Mouse (Mus musculus) intestine, embryonic 14.5 days (tissue): ENCODE measurements around the gene Mrps26. TPM values are rescaled to one million over a fixed set of nuclear protein-coding genes. Genes with fewer than 3 reads are reported as not detected.

ENCODE experiments used
- ATAC-seq: fragments of 200-750 bp; cut with Nextera tagmentation; replicated peaks from 2 replicates; pipeline ENCODE4 v1.8.0; 2017; ENCODE audit warnings: low read depth, moderate number of reproducible peaks, moderate TSS enrichment, moderate library complexity; ENCODE audit not compliant: low FRiP score, low TSS enrichment
- DNase-seq: peaks from one replicate; pipeline ENCODE4 v3.0.0-alpha.2; 2018; ENCODE audit warnings: low spot score
- H3K27ac ChIP-seq: fragments of 300-500 bp; sonication (generic); 2 replicates; pipeline ENCODE4 v1.5.1; 2014; ENCODE audit warnings: low read depth, mild to moderate bottlenecking, control low read depth
- H3K27me3 ChIP-seq: fragments of 300-500 bp; sonication (generic); replicated peaks from 2 replicates; pipeline ENCODE4 v1.6.1; 2014; ENCODE audit warnings: low read length, control low read depth; ENCODE audit not compliant: control insufficient read depth, insufficient read depth
- H3K36me3 ChIP-seq: fragments of 300-500 bp; sonication (generic); 2 replicates; pipeline ENCODE4 v1.6.1; 2014; ENCODE audit warnings: low read length, control low read depth; ENCODE audit not compliant: control insufficient read depth, insufficient read depth
- H3K4me1 ChIP-seq: fragments of 300-500 bp; sonication (generic); replicated peaks from 2 replicates; pipeline ENCODE4 v1.6.1; 2014; ENCODE audit warnings: low read length, control low read depth, mixed read lengths; ENCODE audit not compliant: control insufficient read depth, insufficient read depth
- H3K4me2 ChIP-seq: fragments of 300-500 bp; sonication (generic); 2 replicates; pipeline ENCODE4 v1.6.1; 2014; ENCODE audit warnings: low read length
- H3K4me3 ChIP-seq: fragments of 300-500 bp; sonication (generic); 2 replicates; pipeline ENCODE4 v1.5.1; 2014; ENCODE audit warnings: low read depth, low read length, control low read depth, mixed read lengths
- H3K9ac ChIP-seq: fragments of 300-500 bp; sonication (generic); 2 replicates; pipeline ENCODE4 v1.6.1; 2014; ENCODE audit warnings: mild to moderate bottlenecking, low read length
- H3K9me3 ChIP-seq: fragments of 300-500 bp; sonication (generic); 2 replicates; pipeline ENCODE4 v1.6.1; 2016; ENCODE audit warnings: low read length, control low read depth; ENCODE audit not compliant: control insufficient read depth
- WGBS: fragments of 180-500 bp; shearing (Covaris S2); extraction: QIAGEN DNeasy Blood & Tissue Kit; methylation state at CpG from one replicate; pipeline ENCODE4 v1.1.7; 2014; 5-methylcytosine and 5-hydroxymethylcytosine counted together
- polyA plus RNA-seq: library from polyadenylated mRNA; unstranded; fragments of >200 nt; fragmentation: Nextera tagmentation; extraction: Ambion mirVana; gene quantifications from 2 replicates; pipeline ENCODE4 v1.2.1, GENCODE M21; 2014

Mrps26 gene
- polyA plus RNA-seq, 1 experiment from 2014 or later: 97.4 TPM

DNA sequence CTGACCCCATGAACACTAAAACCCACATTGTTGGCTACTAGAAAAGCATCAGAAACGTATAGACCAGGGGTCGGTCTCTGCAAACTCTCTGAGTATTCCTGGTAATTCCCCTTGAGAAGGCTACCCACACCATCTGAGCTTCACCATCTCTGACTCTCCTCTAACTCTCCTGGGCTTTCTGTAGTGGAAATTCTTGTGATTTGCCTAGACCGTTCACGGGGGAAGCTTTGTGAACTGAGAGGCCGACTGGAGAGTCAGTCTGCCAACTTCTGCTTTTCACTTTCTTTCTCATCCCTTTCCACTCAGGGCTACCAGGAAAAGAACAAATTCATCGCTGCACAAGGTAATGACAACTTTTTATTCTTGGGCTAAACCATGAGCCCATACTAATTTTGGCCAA, 28.5 kb upstream of the Mrps26 start:
- no peaks in the 10 kb centered on the region for H3K4me1 ChIP-seq

GRCm38 (mm10) chr2:130536890-130537289, 26.7 kb upstream of the Mrps26 start:
- Histone ChIP-seq H3K9ac (no peak overlapping the region), H3K4me2 (no peak overlapping the region), H3K36me3 (peaks cover 73% of the 10 kb centered on the region), H3K4me3 (no peak overlapping the region), H3K27ac (no peak overlapping the region), H3K27me3 (no peaks in the 10 kb centered on the region), H3K4me1 (no peaks in the 10 kb centered on the region), H3K9me3 (no peaks in the 10 kb centered on the region)
- no peak for DNase-seq
- no peak for ATAC-seq
- 81% methylated on average over 3 of the region's 3 CpGs for WGBS

More for the DNA sequence above, 28.5 kb upstream of the Mrps26 start:
- H3K27me3 ChIP-seq: no peaks in the 10 kb centered on the region
- ATAC-seq (no peak), DNase-seq (no peak)
- no peak overlapping the region for H3K9ac ChIP-seq
- H3K9me3 ChIP-seq: no peaks in the 10 kb centered on the region
- 97% methylated on average over 6 of the region's 6 CpGs for WGBS
- H3K4me2 ChIP-seq: no peak overlapping the region
- peaks cover 65% of the 10 kb centered on the region for H3K36me3 ChIP-seq
- no peak overlapping the region for H3K27ac ChIP-seq
- H3K4me3 ChIP-seq: no peak overlapping the region

- H3K4me3 ChIP-seq: no peak overlapping the region
- ATAC-seq: no peak
- H3K4me2 ChIP-seq: no peak overlapping the region
- H3K9me3 ChIP-seq: no peaks in the 10 kb centered on the region
- H3K27me3 ChIP-seq: no peaks in the 10 kb centered on the region
- H3K27ac ChIP-seq: no peak overlapping the region
- H3K36me3 ChIP-seq: peaks cover 76% of the 10 kb centered on the region
- DNase-seq: no peak
- 91% methylated on average over 8 of the region's 8 CpGs for WGBS
- no peak overlapping the region for H3K9ac ChIP-seq
- no peaks in the 10 kb centered on the region for H3K4me1 ChIP-seq
These were observed 24.5 kb upstream of the Mrps26 start for GRCm38 (mm10) chr2:130538876-130539546.

DNA sequence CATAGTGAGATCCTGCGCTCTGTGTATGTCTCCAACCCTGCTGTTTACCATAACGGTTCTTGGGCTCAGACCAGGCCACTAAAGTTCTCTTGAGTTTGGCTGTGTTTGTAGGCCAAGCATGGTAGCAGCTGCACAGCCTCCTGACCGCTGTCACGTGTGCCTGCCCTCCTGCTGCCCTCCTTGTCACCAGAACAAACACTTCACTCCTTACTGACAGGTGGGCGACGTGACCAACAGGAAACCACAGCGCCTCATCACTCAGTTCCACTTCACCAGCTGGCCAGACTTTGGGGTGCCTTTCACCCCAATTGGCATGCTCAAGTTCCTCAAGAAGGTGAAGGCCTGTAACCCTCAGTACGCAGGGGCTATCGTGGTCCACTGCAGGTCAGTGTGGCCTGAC, 23.3 kb upstream of the Mrps26 start:
- Histone ChIP-seq H3K9ac (no peak overlapping the region), H3K4me1 (no peaks in the 10 kb centered on the region), H3K4me3 (no peak overlapping the region), H3K27ac (no peak overlapping the region), H3K9me3 (no peaks in the 10 kb centered on the region), H3K27me3 (no peaks in the 10 kb centered on the region), H3K4me2 (no peak overlapping the region), H3K36me3 (peaks cover 76% of the 10 kb centered on the region)
- DNase-seq (no peak), ATAC-seq (no peak)
- WGBS: 92% methylated on average over 9 of the region's 9 CpGs

DNA sequence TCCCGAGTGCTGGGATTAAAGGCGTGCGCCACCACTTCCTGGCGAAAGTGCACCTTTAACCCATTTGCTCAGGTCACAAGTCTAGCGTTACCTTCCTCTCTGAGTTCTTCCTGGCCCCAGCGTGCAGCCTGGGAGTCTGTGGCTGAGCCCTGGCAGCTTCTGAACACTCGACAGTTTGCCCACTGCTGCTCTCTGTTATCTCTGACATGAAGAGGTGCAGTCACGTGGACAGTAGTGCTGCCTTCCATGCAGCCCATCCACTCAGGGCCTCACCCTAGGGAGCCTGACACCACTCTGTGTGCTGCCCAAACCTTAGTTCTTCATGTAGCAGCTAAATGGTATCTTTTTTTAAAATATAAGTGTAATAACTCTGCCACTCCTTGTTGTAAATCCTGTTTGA, 16.6 kb upstream of the Mrps26 start:
- DNase-seq (no peak), ATAC-seq (no peak)
- Histone ChIP-seq H3K27ac (no peak overlapping the region), H3K4me3 (no peak overlapping the region), H3K9ac (no peak overlapping the region), H3K4me1 (no peaks in the 10 kb centered on the region), H3K9me3 (no peaks in the 10 kb centered on the region), H3K36me3 (peaks cover 93% of the 10 kb centered on the region), H3K4me2 (no peak overlapping the region), H3K27me3 (no peaks in the 10 kb centered on the region)
- WGBS: 87% methylated on average over 8 of the region's 8 CpGs

- no peak overlapping the region for H3K27ac ChIP-seq
- no peak overlapping the region for H3K4me2 ChIP-seq
- no peak for ATAC-seq
- H3K4me1 ChIP-seq: no peaks in the 10 kb centered on the region
- H3K9me3 ChIP-seq: no peaks in the 10 kb centered on the region
- no peak overlapping the region for H3K4me3 ChIP-seq
- DNase-seq: no peak
- no peaks in the 10 kb centered on the region for H3K27me3 ChIP-seq
- no peak overlapping the region for H3K9ac ChIP-seq
- peaks cover 75% of the 10 kb centered on the region for H3K36me3 ChIP-seq
- WGBS: 87% methylated on average over 7 of the region's 7 CpGs
These were observed 8.7 kb upstream of the Mrps26 start for GRCm38 (mm10) chr2:130554841-130555240.

DNA sequence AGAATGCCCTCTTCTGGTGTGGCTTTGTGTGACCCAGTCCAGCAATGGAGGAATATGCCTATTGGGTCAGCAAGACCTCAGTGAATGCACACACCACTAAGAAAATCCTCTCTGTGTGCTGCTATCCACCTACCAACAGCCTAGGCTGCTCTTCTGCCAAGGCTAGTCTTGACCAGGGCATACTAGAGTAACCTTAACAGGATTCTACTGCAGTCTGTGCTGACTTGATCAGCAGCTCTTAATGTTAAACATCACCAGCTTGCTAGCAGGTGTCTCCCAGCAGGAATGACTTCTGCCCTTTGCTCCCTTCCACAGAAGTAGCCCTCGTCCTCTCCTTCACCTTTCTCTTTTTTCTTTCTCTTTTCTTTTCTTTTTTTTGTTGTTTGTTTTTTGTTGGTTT, 7.2 kb upstream of the Mrps26 start:
- ATAC-seq: no peak
- WGBS: 91% methylated on average over 1 of the region's 1 CpGs
- Histone ChIP-seq H3K4me3 (no peak overlapping the region), H3K4me1 (no peaks in the 10 kb centered on the region), H3K9me3 (no peaks in the 10 kb centered on the region), H3K36me3 (peaks cover 62% of the 10 kb centered on the region), H3K27ac (no peak overlapping the region), H3K9ac (no peak overlapping the region), H3K27me3 (no peaks in the 10 kb centered on the region), H3K4me2 (no peak overlapping the region)
- DNase-seq: no peak

DNA sequence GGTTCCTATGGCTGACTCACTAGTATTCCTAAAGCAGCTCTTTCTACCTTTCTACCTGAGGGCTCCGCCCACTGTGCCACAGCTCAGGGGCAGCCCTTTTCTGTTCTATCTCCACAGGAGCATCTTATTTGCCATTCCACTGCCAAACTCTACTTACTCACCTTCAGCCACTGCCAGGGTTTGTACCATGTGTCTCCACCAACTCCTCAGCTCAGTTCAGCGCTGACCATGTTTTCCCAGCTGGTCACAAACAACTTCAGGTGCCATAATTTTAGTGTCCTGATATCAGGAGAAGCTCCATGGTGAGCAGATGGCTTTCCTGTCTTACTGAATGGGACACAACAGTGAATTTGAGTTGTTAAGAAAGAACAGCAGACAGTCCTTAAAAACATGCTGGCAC, 6.1 kb upstream of the Mrps26 start:
- Histone ChIP-seq H3K27ac (no peak overlapping the region), H3K36me3 (peaks cover 51% of the 10 kb centered on the region), H3K4me3 (no peak overlapping the region), H3K9ac (no peak overlapping the region), H3K4me2 (no peak overlapping the region), H3K4me1 (no peaks in the 10 kb centered on the region), H3K27me3 (no peaks in the 10 kb centered on the region), H3K9me3 (no peaks in the 10 kb centered on the region)
- ATAC-seq (no peak), DNase-seq (no peak)
- 93% methylated on average over 2 of the region's 2 CpGs for WGBS

- no peaks in the 10 kb centered on the region for H3K27me3 ChIP-seq
- no peak overlapping the region for H3K9ac ChIP-seq
- H3K9me3 ChIP-seq: no peaks in the 10 kb centered on the region
- no peak overlapping the region for H3K4me2 ChIP-seq
- DNase-seq (no peak), ATAC-seq (no peak)
- no peaks in the 10 kb centered on the region for H3K4me1 ChIP-seq
- H3K27ac ChIP-seq: no peak overlapping the region
- WGBS: 70% methylated on average over 2 of the region's 2 CpGs
- no peak overlapping the region for H3K4me3 ChIP-seq
- peaks cover 45% of the 10 kb centered on the region for H3K36me3 ChIP-seq
These were observed 5.5 kb upstream of the Mrps26 start for GRCm38 (mm10) chr2:130558015-130558414.
